ENCODE assay signal across 9 mouse cellular contexts in genomic region chr2:103086432-103086831, GRCm38 (mm10). TPM values are rescaled to one million over a fixed set of nuclear protein-coding genes. Genes with fewer than 3 reads are reported as not detected.
DNase-seq lines count a peak whose midpoint lies in the region; TF ChIP-seq lines count a peak whose summit lies in the region.
"Had no signal": no experiment of that assay in that cellular context is flagged by ENCODE, and none has a peak within 500 bp of the region (broad histone marks: within the 10 kb centered on the region; RNA-seq: fewer than 3 reads in every experiment).

No protein-coding gene starts in this region.

- TF ChIP-seq POLR2A in MEL (IDR thresholded peaks at IDR 0.05; ENCODE audit: control insufficient read depth in 1 of 2, insufficient read depth in 1 of 2, low read depth in 1 of 2, low read length in 2 of 2, poor library complexity in 1 of 2), result no peak

- no peaks in the 10 kb centered on the region for H3K79me2 ChIP-seq in MEL (ENCODE audit: control insufficient read depth, insufficient read depth, low read length, poor library complexity)

- H3K4me3 ChIP-seq in MEL (ENCODE audit: control insufficient read depth in 1 of 2, insufficient read depth in 1 of 2, low read depth in 2 of 2, low read length in 2 of 2), result no peak overlapping the region
- H3K4me3 ChIP-seq: liver, embryonic 13.5 days had no signal

- no peak overlapping the region for H3K9ac ChIP-seq in MEL (ENCODE audit: control insufficient read depth, low read depth, low read length, poor library complexity, severe bottlenecking)
- H3K9ac ChIP-seq: liver, embryonic 13.5 days had no signal

- H3K27me3 ChIP-seq in MEL (ENCODE audit: control insufficient read depth in 1 of 2, insufficient read depth in 2 of 2, low read length in 2 of 2), result no peaks in the 10 kb centered on the region
- H3K27me3 ChIP-seq: liver, embryonic 13.5 days had no signal

- no peaks in the 10 kb centered on the region for H3K36me3 ChIP-seq in MEL (ENCODE audit: control insufficient read depth in 1 of 2, insufficient read depth in 2 of 2, low read length in 2 of 2)

- peak; percentile 85 for TF ChIP-seq RAD21 in MEL (IDR thresholded peaks at IDR 0.05; ENCODE audit: low read depth, low read length)

- no peaks in the 10 kb centered on the region for H3K4me1 ChIP-seq in MEL (ENCODE audit: control insufficient read depth in 1 of 2, insufficient read depth in 2 of 2, low read length in 2 of 2)
- H3K4me1 ChIP-seq: liver, embryonic 13.5 days had no signal

- no peak for TF ChIP-seq EP300 in MEL (IDR thresholded peaks at IDR 0.05; ENCODE audit: low read depth in 1 of 2, low read length in 2 of 2)

- H3K27ac ChIP-seq in MEL (ENCODE audit: control insufficient read depth, low read depth, low read length), result no peak overlapping the region
- H3K27ac ChIP-seq: liver, embryonic 13.5 days had no signal

- peak; percentile 61 to 74 for DNase-seq in cerebellum, postnatal 10 days
- no peak for DNase-seq in cerebellum, adult 11-12 months
- DNase-seq in layer of hippocampus, adult 9-10 months (ENCODE audit: low spot score), result peak; percentile 40
- no peak for DNase-seq in layer of hippocampus, adult 9-11 months
- peak; percentile 69 for DNase-seq in MEL (ENCODE audit: low read depth, low spot score)
- DNase-seq in fibroblast of lung, adult 2 months (ENCODE audit: low read depth), result peak; percentile 11
- DNase-seq in skeletal muscle tissue, adult 2 months (ENCODE audit: low read depth, low spot score), result peak; percentile 17
- DNase-seq in yolk sac, embryonic 10.5 days (ENCODE audit: low spot score), result no peak
- DNase-seq: liver, embryonic 13.5 days had no signal

- no peaks in the 10 kb centered on the region for H3K9me3 ChIP-seq in MEL (replicated peaks; ENCODE audit: insufficient read depth, low read length)
- H3K9me3 ChIP-seq: liver, embryonic 13.5 days had no signal

- peak in 2 of 3 experiments; percentile 52 to 84; a peak in 3 of 6 replicates for TF ChIP-seq CTCF in MEL (IDR thresholded peaks at IDR 0.05 in 2 of 3, conservative IDR thresholded peaks at IDR 0.05 in 1 of 3; ENCODE audit: control insufficient read depth in 1 of 3, insufficient read depth in 1 of 3, low read depth in 2 of 3, low read length in 3 of 3, poor library complexity in 1 of 3, severe bottlenecking in 1 of 3)

TF ChIP-seq in MEL, 35 proteins besides CTCF, POLR2A, EP300 and RAD21:
- TF ChIP-seq SMC3 (IDR thresholded peaks at IDR 0.05; ENCODE audit: low read depth, low read length) (peak; percentile 88), POLR2AphosphoS2 (IDR thresholded peaks at IDR 0.05; ENCODE audit: low read length) (no peak), ZC3H11A (IDR thresholded peaks at IDR 0.05; ENCODE audit: low read depth, low read length) (peak; percentile 85)

RNA-seq across cellular contexts. Expression of gene Apip, which starts 13.0 kb away (rescaled TPM):
- total RNA-seq in MEL (2012; rRNA removed), result 31.4 and 34.6 TPM in 2 replicates
- polyA plus RNA-seq in MEL (2012; ENCODE audit: insufficient read depth in 1 of 2, insufficient read length in 2 of 2, low read depth in 1 of 2, low replicate concordance in 2 of 2, missing spikeins in 1 of 2), result 10 to 100 TPM in 1 of 2 experiments, not detected in 1; 39.7 TPM

RNA-seq across cellular contexts. Expression of gene Pdhx, which starts 13.1 kb away (rescaled TPM):
- 48.4 and 50.0 TPM in 2 replicates for total RNA-seq in MEL (2012; rRNA removed)
- polyA plus RNA-seq in MEL (2012; ENCODE audit: insufficient read depth in 1 of 2, insufficient read length in 2 of 2, low read depth in 1 of 2, low replicate concordance in 2 of 2, missing spikeins in 1 of 2), result 10 to 100 TPM in 1 of 2 experiments, not detected in 1; 73.3 TPM

Comparison
In these comparisons a context has a peak if more than half of its experiments do, and no peak if none do; other contexts are left out.
1. DNase-seq: peak in cerebellum, postnatal 10 days (2 of 2), layer of hippocampus, adult 9-10 months (single experiment), MEL (single experiment), fibroblast of lung, adult 2 months (single experiment) and skeletal muscle tissue, adult 2 months (single experiment); none in cerebellum, adult 11-12 months (single experiment), layer of hippocampus, adult 9-11 months (single experiment) and yolk sac, embryonic 10.5 days (single experiment).